ENCODE assay signal across 22 mouse cellular contexts in genomic region chr9:56325725-56326124, GRCm38 (mm10).
DNase-seq lines count a peak whose midpoint lies in the region; ATAC-seq and TF ChIP-seq lines count a peak whose summit lies in the region.
"Had no signal": no experiment of that assay in that cellular context is flagged by ENCODE, and none has a peak within 500 bp of the region (broad histone marks: within the 10 kb centered on the region; RNA-seq: fewer than 3 reads in every experiment).

No protein-coding gene starts in this region.

- intact Hi-C loops in heart, adult 2 months (cut with DNase I) = loop anchor here (5.0 kb wide), 2 partner anchors 47 to 92 kb away; partner anchors contain the start of genes Hmg20a and Peak1

- H3K27me3 ChIP-seq in heart, adult 2 months (ENCODE audit: control insufficient read depth, insufficient read depth, low read length) = no peaks in the 10 kb centered on the region
- H3K27me3 ChIP-seq: embryonic facial prominence, embryonic 15.5 days; forebrain, embryonic 15.5 days; hindbrain, embryonic 13.5 days had no signal

- H3K79me2 ChIP-seq in heart, adult 2 months (replicated peaks; ENCODE audit: control insufficient read depth, insufficient read depth, low read length) = peaks cover 7% of the 10 kb centered on the region

- 82% methylated on average over 5 of the region's 5 CpGs for WGBS in heart, adult 2 months

- peak overlapping the region; percentile 86; the same call in 1 of the 2 replicates for H3K27ac ChIP-seq in heart, adult 2 months
- H3K27ac ChIP-seq in embryonic fibroblast, embryonic 13.5 days (ENCODE audit: insufficient read depth, low read length) = peak overlapping the region; percentile 9; the same call in 1 of the 2 replicates
- H3K27ac ChIP-seq: embryonic facial prominence, embryonic 15.5 days; forebrain, embryonic 15.5 days; heart, embryonic 10.5 days; hindbrain, embryonic 13.5 days; hindbrain, postnatal 0 days had no signal

- TF ChIP-seq EP300 in heart, adult 2 months (IDR thresholded peaks at IDR 0.05; ENCODE audit: insufficient read depth, low read depth, low read length) = no peak

- TF ChIP-seq CTCF in heart, adult 2 months (IDR thresholded peaks at IDR 0.05) = no peak
- TF ChIP-seq CTCF in embryonic fibroblast, embryonic 13.5 days (IDR thresholded peaks at IDR 0.05; ENCODE audit: borderline replicate concordance, insufficient read depth, low read length) = no peak

- ATAC-seq in CD4-positive, CD25-positive, alpha-beta regulatory T cell, adult 4 months = peak; percentile 70
- ATAC-seq in megakaryocyte-erythroid progenitor cell, adult 5-6 weeks (replicated peaks; ENCODE audit: low FRiP score, low TSS enrichment, poor library complexity, severe bottlenecking) = no peak
- ATAC-seq: forebrain, embryonic 15.5 days; hindbrain, postnatal 0 days; intestine, embryonic 16.5 days had no signal

- H3K4me3 ChIP-seq in heart, adult 2 months = no peak overlapping the region
- no peak overlapping the region for H3K4me3 ChIP-seq in embryonic fibroblast, embryonic 13.5 days (ENCODE audit: insufficient read depth, low read length)
- H3K4me3 ChIP-seq: embryonic facial prominence, embryonic 15.5 days; forebrain, embryonic 15.5 days; heart, embryonic 10.5 days; hindbrain, embryonic 13.5 days had no signal

- no peak for TF ChIP-seq POLR2A in heart, adult 2 months (IDR thresholded peaks at IDR 0.05; ENCODE audit: insufficient read depth, low read depth, low read length)
- no peak for TF ChIP-seq POLR2A in embryonic fibroblast, embryonic 13.5 days (IDR thresholded peaks at IDR 0.05; ENCODE audit: low read depth, low read length)

- H3K9ac ChIP-seq in heart, adult 2 months (ENCODE audit: low read depth, low read length) = no peak overlapping the region
- H3K9ac ChIP-seq: embryonic facial prominence, embryonic 15.5 days; forebrain, embryonic 15.5 days; hindbrain, embryonic 13.5 days had no signal

- H3K4me1 ChIP-seq in heart, adult 2 months (ENCODE audit: control insufficient read depth, insufficient read depth, low read length) = peaks cover 8% of the 10 kb centered on the region
- H3K4me1 ChIP-seq in embryonic fibroblast, embryonic 13.5 days (ENCODE audit: control insufficient read depth, insufficient read depth, low read length) = peaks cover 8% of the 10 kb centered on the region
- H3K4me1 ChIP-seq: forebrain, embryonic 15.5 days; hindbrain, embryonic 13.5 days had no signal

- DNase-seq in heart, adult 2 months = no peak
- DNase-seq in heart, postnatal 4 days = no peak
- DNase-seq in kidney, adult 8-10 months = no peak
- no peak for DNase-seq in Muller cell, postnatal 12 days (ENCODE audit: inconsistent ontology term)
- DNase-seq: adrenal gland, adult 2 months; adrenal gland, postnatal 36 days; B cell, adult 2 months; cerebellum, adult 8-10 months; cerebellum, postnatal 14 days; embryo, embryonic 11 days; gastrocnemius, postnatal 36 days; heart, adult 11 months; heart, postnatal 10 days had no signal

- peaks cover 10% of the 10 kb centered on the region for H3K36me3 ChIP-seq in heart, adult 2 months (ENCODE audit: control insufficient read depth, insufficient read depth, low read length)
- H3K36me3 ChIP-seq: embryonic facial prominence, embryonic 15.5 days; forebrain, embryonic 15.5 days; heart, embryonic 10.5 days; hindbrain, embryonic 13.5 days had no signal
